Mouse (Mus musculus): ENCODE results near the gene Clstn1.

- TF ChIP-seq POLR2A (IDR thresholded peaks at IDR 0.05; ENCODE audit: low read depth, low read length) (no peak), CTCF (IDR thresholded peaks at IDR 0.05; ENCODE audit: borderline replicate concordance, insufficient read depth, low read length) (no peak)
These were observed 10.2 kb upstream of the Clstn1 start for GRCm38 (mm10) chr4:149576061-149576460.

Measured in embryonic fibroblast, embryonic 13.5 days (primary cell).